Mouse (Mus musculus): Measurements from ENCODE around the gene Zbtb5. TPM values are rescaled to one million over a fixed set of nuclear protein-coding genes. Genes with fewer than 3 reads are reported as not detected.
"Not testable (repeated sequence)": the region's sequence is repeated elsewhere in the genome, so short reads cannot be mapped to it uniquely, and the experiment has no call there.

Zbtb5 gene
- 28.8 and 29.2 TPM in 2 replicates for polyA plus RNA-seq (2015; fragmentation: Nextera tagmentation; extraction: Ambion mirVana)

DNA sequence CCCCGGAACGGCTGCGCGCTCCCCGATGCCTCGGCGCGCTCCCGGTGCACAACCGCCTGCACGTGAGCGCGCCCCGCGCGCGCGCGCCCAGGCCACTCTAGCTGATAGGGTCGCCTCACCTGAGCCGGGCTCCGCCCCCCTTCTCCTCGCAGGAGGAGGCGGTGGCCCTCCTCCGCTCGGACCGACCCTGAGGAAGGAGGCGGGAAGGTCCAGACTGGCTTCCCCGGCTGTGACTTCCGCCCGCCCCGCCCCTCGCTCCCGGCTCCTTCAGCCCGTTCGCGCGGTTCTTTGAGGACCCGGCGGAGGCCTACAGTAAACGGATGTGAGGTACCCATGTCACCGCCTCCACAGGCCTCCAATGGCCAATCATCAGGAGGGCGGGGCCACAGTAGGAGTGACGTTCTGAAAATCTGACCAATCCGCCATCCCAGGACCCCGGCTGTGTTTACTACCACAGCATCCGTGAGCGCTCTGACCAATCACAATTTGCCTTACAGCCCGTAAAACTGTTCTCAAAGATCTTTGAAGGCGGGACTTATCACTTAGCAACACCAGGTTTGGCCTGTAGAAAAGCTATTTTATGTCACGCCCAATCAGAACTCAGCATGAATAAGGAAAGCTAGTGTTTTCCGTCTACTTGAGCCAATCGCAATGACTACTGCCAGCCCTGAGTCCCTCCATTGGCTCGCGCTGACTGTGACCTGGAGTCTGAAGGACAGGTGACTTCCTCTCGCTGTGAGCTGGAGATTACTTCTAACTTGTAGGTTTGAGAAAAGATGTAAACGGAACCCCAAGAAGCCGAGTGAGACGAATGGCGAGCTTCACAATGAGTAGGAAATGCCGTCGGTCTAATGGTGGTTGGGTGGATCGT, at the start of gene Zbtb5:
Gene Zbtb5 (minus strand): TSS at position 308 of the 871 bp plus-strand sequence.
- Histone ChIP-seq H3K9ac (peak within 1 kb of the TSS; percentile 84), H3K4me3 (peak within 1 kb of the TSS; percentile 68), H3K4me2 (peak within 1 kb of the TSS; percentile 74), H3K27ac (peak within 1 kb of the TSS; percentile 94), H3K4me1 (peaks cover 20% of the 10 kb centered on the region), H3K27me3 (no peaks in the 10 kb centered on the region), H3K9me3 (no peaks in the 10 kb centered on the region), H3K36me3 (no peaks in the 10 kb centered on the region)
- peak; percentile 99 for ATAC-seq (ENCODE audit: insufficient number of reproducible peaks, insufficient read depth, low FRiP score, low TSS enrichment, low read depth)
- under 1% methylated on average over 54 of the region's 63 CpGs for WGBS

DNA sequence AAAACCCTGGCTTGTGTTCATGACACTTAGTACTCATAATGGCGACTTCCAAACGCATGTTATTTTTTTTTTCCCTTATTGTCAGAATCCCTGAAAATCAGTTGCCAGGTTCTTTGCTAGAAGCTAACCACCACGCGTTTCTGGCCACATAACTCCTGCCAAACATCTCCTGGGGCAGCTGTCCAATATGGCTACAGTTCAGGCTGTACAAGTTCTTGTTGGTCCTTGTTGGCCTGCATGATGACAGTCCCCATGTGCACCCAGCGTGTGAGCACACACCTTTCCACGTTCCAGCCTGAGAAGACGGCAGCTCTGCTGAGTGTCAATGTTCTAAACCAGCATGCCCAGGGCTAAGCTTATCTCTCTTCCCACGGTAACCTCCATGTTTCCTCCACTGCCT, 43.2 kb upstream of the Zbtb5 start:
- Histone ChIP-seq H3K4me3 (no peak overlapping the region), H3K27me3 (no peaks in the 10 kb centered on the region), H3K9ac (no peak overlapping the region), H3K9me3 (no peaks in the 10 kb centered on the region), H3K36me3 (peaks cover 60% of the 10 kb centered on the region), H3K27ac (no peak overlapping the region), H3K4me1 (no peaks in the 10 kb centered on the region), H3K4me2 (no peak overlapping the region)
- ATAC-seq (ENCODE audit: insufficient number of reproducible peaks, insufficient read depth, low FRiP score, low TSS enrichment, low read depth), result no peak
- WGBS, result 84% methylated on average over 8 of the region's 8 CpGs

DNA sequence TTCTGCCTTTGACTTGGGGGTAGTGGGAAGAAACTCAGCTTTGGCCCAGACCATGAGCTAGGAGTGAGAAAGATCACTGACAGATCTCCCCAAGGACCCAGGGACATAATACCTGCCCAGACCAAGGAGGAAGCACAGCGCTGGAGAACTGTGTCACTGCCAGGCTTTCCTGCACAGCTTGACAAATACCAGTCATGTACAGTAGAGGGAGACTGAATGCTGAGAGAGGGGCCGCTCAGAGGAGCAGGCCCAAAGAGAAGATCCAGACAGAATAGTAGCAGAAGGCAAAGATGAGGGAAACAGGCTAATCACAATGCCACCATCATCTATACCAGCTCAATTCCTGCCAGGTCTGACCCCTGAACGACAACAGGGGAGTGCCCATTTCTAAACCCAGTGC, 42.6 kb upstream of the Zbtb5 start:
- H3K4me3 ChIP-seq, result no peak overlapping the region
- H3K27ac ChIP-seq, result no peak overlapping the region
- no peak overlapping the region for H3K9ac ChIP-seq
- H3K27me3 ChIP-seq, result no peaks in the 10 kb centered on the region
- no peak for ATAC-seq (ENCODE audit: insufficient number of reproducible peaks, insufficient read depth, low FRiP score, low TSS enrichment, low read depth)
- H3K4me1 ChIP-seq, result no peaks in the 10 kb centered on the region
- H3K9me3 ChIP-seq, result no peaks in the 10 kb centered on the region
- WGBS, result 46% methylated on average over 3 of the region's 3 CpGs
- H3K36me3 ChIP-seq, result peaks cover 60% of the 10 kb centered on the region
- no peak overlapping the region for H3K4me2 ChIP-seq

DNA sequence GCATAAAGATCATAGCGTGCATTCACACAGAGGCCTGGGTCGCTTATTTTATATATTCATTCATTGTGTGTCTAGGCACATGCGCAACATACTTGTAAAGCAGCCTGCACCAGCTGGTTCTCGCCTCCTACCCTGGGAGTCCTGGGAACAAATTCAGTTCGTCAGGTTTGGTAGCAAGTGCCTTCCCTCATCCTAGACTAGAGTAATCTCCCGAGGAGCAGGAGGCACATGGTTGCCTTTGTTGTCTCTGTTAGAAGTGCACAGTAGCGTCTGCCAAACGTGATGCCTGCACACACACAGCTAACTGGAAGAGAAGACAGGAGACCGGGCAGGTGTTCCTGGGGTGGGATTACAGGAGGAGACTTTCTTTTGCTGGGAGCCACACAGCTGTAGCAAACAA, 35.7 kb upstream of the Zbtb5 start:
- peak overlapping the region; percentile 8; the same call in 1 of the 2 replicates for H3K27ac ChIP-seq
- H3K9ac ChIP-seq, result no peak overlapping the region
- 77% methylated on average over 9 of the region's 9 CpGs for WGBS
- H3K4me1 ChIP-seq, result no peaks in the 10 kb centered on the region
- H3K9me3 ChIP-seq, result no peaks in the 10 kb centered on the region
- H3K4me3 ChIP-seq, result no peak overlapping the region
- H3K27me3 ChIP-seq, result no peaks in the 10 kb centered on the region
- H3K36me3 ChIP-seq, result peaks cover 73% of the 10 kb centered on the region
- no peak overlapping the region for H3K4me2 ChIP-seq
- no peak for ATAC-seq (ENCODE audit: insufficient number of reproducible peaks, insufficient read depth, low FRiP score, low TSS enrichment, low read depth)

DNA sequence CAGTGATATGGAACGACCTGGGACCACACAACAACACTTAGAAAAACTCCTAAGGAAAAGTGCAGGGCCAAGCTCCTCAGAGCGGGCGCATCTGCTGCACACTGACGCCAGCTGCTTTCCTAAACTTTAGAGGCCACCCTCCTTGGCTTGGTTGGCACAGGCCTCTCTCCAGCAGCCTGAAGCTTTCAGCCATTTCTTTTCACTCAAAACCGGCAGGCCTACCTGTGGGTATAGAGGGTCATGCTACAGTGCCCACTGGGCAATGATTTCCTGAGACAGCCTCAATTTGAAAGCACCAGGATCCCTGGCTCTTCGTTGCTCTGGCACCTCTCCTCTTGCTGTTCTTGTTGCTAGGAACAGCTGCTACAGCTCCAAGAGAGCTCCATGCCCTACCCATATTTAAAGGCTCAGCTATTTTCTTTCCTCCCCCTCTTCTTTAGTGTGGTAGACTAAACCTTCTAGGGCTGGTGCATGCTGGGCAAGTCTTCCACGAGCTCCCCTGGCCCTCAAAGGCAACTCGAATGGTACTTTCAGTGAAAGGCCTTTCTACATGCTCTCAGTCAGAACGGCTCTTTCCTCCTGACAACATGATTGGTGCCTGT, 35.2 kb upstream of the Zbtb5 start:
- no peak for ATAC-seq (ENCODE audit: insufficient number of reproducible peaks, insufficient read depth, low FRiP score, low TSS enrichment, low read depth)
- H3K4me2 ChIP-seq, result no peak overlapping the region
- peak overlapping the region; percentile 8; the same call in 1 of the 2 replicates for H3K27ac ChIP-seq
- no peaks in the 10 kb centered on the region for H3K27me3 ChIP-seq
- no peak overlapping the region for H3K9ac ChIP-seq
- peaks cover 79% of the 10 kb centered on the region for H3K36me3 ChIP-seq
- no peaks in the 10 kb centered on the region for H3K4me1 ChIP-seq
- H3K9me3 ChIP-seq, result no peaks in the 10 kb centered on the region
- 83% methylated on average over 9 of the region's 9 CpGs for WGBS
- no peak overlapping the region for H3K4me3 ChIP-seq

DNA sequence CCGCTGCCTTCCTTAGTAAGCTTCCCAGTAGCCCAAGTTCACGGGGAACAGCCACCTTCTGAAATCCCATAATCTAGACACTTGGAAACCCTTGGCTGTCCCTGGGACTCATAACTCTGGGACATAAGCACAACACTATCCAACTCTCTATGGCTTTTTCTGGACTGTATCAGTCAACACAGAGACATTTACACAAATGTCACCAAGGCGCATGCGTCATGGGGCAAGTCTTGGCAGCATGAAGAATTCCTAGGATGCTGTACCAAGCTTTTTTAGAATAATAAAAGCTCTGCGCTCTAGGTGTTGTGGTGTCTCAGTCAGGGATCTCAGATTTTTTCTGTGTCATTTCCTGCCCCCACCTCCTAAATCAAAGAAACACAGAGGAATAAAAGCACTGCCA, 34.5 kb upstream of the Zbtb5 start:
- Histone ChIP-seq H3K4me3 (no peak overlapping the region), H3K27me3 (no peaks in the 10 kb centered on the region), H3K36me3 (peaks cover 83% of the 10 kb centered on the region), H3K4me2 (no peak overlapping the region), H3K9me3 (no peaks in the 10 kb centered on the region), H3K27ac (no peak overlapping the region), H3K4me1 (no peaks in the 10 kb centered on the region), H3K9ac (no peak overlapping the region)
- WGBS, result 93% methylated on average over 5 of the region's 5 CpGs
- ATAC-seq (ENCODE audit: insufficient number of reproducible peaks, insufficient read depth, low FRiP score, low TSS enrichment, low read depth), result no peak

DNA sequence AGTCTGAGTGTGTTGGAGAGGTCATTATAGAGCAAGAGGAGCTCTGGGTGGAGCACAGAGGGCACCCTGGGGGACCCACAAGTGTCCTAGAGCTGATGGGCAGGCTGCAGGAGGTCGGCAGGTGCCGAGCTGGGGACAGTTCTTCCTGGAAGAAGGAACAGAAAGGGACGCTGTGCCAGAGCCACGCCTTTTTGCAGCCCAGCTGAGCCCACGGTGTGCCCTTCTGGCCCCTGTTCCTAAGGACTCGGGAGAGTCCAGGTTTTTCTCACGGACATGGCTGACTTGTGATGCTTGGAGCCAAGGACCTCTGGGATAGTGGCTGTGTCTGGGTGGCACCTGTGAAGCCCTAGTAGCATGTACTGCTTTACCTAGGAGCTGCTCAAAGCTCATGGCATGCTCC, 28.6 kb upstream of the Zbtb5 start:
- no peak overlapping the region for H3K4me3 ChIP-seq
- 76% methylated on average over 7 of the region's 7 CpGs for WGBS
- no peak overlapping the region for H3K9ac ChIP-seq
- ATAC-seq (ENCODE audit: insufficient number of reproducible peaks, insufficient read depth, low FRiP score, low TSS enrichment, low read depth), result no peak
- no peaks in the 10 kb centered on the region for H3K27me3 ChIP-seq
- peaks cover 84% of the 10 kb centered on the region for H3K36me3 ChIP-seq
- no peaks in the 10 kb centered on the region for H3K9me3 ChIP-seq
- H3K4me1 ChIP-seq, result no peaks in the 10 kb centered on the region
- no peak overlapping the region for H3K27ac ChIP-seq
- no peak overlapping the region for H3K4me2 ChIP-seq

DNA sequence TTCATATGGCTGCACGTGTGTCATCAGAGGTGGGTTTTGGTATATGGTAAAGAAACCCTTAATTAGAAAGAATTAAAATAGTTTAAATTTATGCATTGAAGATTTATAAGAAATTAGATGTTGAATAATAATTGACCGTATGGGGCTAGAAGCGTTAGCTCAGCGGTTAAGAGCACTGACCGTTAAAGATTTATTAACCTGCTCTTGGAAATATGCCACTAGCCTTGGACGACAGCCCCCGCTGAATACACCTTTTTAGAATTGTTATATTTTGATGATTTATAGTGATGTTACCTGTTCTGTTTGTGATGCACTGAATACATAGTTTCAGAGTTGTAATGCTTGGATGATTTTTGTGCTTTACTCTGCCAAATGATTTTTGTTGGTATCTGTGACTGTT, 27.3 kb upstream of the Zbtb5 start:
- H3K36me3 ChIP-seq, result peaks cover 84% of the 10 kb centered on the region
- H3K4me1 ChIP-seq; H3K4me3 ChIP-seq; H3K4me2 ChIP-seq; H3K27ac ChIP-seq; H3K9ac ChIP-seq; H3K27me3 ChIP-seq; ATAC-seq (ENCODE audit: insufficient number of reproducible peaks, insufficient read depth, low FRiP score, low TSS enrichment, low read depth); H3K9me3 ChIP-seq: not testable (repeated sequence)
- 91% methylated on average over 7 of the region's 7 CpGs for WGBS

DNA sequence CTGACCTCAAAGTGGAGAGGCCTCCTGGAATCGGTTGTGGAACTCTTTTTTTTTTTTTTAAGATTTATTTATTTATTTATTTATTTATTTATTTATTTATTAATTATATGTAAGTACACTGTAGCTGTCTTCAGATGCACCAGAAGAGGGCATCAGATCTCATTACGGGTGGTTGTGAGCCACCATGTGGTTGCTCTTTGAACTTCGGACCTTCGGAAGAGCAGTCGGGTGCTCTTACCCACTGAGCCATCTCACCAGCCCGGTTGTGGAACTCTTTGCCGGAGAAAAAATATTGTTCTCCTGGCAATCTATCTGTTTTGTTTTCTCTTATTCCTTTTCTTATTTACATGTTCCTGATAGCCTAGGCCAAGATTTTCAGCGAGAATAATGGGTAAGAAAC, 26.7 kb upstream of the Zbtb5 start:
- not testable (repeated sequence) for H3K27me3 ChIP-seq; H3K27ac ChIP-seq; H3K9me3 ChIP-seq; H3K4me1 ChIP-seq; ATAC-seq (ENCODE audit: insufficient number of reproducible peaks, insufficient read depth, low FRiP score, low TSS enrichment, low read depth); H3K9ac ChIP-seq; H3K4me3 ChIP-seq; H3K4me2 ChIP-seq
- H3K36me3 ChIP-seq, result peaks cover 84% of the 10 kb centered on the region
- WGBS, result 53% methylated on average over 8 of the region's 8 CpGs

DNA sequence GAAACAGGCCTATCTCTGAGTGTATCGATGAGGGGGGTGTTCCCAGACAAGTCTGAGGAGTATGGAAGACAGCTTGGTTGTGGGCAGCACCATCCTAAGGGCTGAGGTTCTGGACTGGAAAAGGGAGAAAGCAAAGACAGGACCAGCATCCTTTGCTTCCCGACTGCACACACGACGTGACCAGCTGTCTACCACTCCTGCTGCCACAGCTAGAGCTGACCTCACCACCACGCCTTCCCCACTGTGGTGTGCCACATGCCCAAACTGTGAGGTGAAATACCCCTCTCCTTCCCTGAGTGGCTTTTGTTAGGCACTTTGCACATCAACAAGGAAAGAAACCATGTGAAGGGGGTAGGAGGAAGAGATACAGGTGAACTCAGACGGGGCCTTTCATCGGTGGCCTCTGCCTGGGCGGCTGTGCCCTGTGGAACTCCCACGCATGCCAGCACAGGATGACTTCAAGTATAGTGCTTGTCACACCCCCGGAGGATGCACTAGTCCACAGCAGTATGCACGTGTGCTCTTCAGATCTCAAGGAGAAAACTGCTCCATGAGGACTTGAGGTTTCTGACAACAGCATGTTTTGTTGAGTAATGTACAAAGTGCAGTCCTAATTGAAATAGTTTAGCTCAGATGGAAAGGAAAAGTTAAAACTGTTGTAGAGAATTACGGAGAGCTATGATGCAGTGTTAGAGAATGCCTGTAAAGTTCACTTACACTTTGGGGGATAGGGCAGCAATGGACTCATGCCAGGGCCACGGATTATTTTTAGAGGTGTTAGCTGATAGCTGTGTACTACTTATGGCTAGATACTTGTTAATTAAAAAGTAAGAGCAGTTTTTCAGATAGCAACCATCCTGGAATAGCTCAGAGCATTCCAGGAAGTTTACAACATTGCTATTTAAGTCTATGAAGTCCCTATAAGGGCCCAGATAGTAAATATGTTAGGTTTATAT, 25.5 kb upstream of the Zbtb5 start:
- no peak overlapping the region for H3K9ac ChIP-seq
- H3K4me3 ChIP-seq, result no peak overlapping the region
- H3K27ac ChIP-seq, result no peak overlapping the region
- H3K27me3 ChIP-seq, result no peaks in the 10 kb centered on the region
- ATAC-seq (ENCODE audit: insufficient number of reproducible peaks, insufficient read depth, low FRiP score, low TSS enrichment, low read depth), result no peak
- peaks cover 84% of the 10 kb centered on the region for H3K36me3 ChIP-seq
- H3K4me2 ChIP-seq, result no peak overlapping the region
- H3K9me3 ChIP-seq, result no peaks in the 10 kb centered on the region
- WGBS, result 90% methylated on average over 13 of the region's 13 CpGs
- no peaks in the 10 kb centered on the region for H3K4me1 ChIP-seq

DNA sequence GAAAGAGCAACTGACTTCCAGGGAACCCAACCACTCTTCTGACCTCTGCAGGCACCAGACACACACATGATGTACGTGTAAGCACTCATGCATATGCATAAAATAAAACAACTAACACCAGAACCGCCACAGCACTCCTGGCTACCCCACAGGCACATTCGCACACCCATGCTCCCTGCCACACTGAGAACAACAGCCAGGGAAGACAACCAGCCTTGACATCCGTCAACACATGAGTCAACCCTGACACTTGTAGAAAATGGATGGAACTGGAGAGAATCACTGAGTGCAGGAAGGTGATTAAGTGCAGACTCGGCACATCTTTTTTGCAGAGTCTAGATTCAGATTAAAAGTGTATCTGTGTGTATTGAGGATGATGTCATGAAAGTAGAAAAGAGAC, 24.4 kb upstream of the Zbtb5 start:
- no peaks in the 10 kb centered on the region for H3K27me3 ChIP-seq
- H3K4me2 ChIP-seq, result no peak overlapping the region
- no peak overlapping the region for H3K4me3 ChIP-seq
- H3K4me1 ChIP-seq, result no peaks in the 10 kb centered on the region
- WGBS, result 84% methylated on average over 5 of the region's 5 CpGs
- ATAC-seq (ENCODE audit: insufficient number of reproducible peaks, insufficient read depth, low FRiP score, low TSS enrichment, low read depth), result no peak
- peaks cover 86% of the 10 kb centered on the region for H3K36me3 ChIP-seq
- H3K27ac ChIP-seq, result no peak overlapping the region
- no peak overlapping the region for H3K9ac ChIP-seq
- H3K9me3 ChIP-seq, result no peaks in the 10 kb centered on the region

Data from embryonic facial prominence, embryonic 13.5 days (tissue).